Mouse (Mus musculus): ENCODE measurements around the gene Gm20388. TPM values are rescaled to one million over a fixed set of nuclear protein-coding genes. Genes with fewer than 3 reads are reported as not detected.
A peak's percentile ranks its signal among the peaks of the same experiment; 100 is the strongest.

The Gm20388 gene
- polyA plus RNA-seq, 1 experiment from 2014 or later = not detected

DNA sequence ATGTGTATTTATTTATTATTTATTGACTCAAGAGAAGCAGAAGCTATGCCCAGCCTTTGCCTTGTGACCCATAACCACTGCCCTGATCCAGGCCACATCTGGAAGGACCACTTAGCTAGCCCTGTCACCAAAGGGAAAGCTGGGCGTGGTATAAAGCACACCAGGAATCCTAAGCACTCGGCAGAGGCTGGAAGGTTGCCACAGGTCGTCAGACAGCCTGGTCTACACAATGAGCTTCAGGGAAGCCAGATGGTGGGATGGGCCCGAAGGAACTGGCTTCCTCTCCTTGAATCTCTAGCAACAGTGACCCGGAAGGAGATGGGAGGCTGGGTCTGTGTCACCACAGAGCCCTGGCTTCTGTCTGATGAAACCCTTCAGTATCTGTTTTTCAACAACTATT is 2513.0 kb downstream of the Gm20388 start:
- no peak overlapping the region for H3K9ac ChIP-seq (ENCODE audit: low read depth, low read length)
- H3K27ac ChIP-seq (ENCODE audit: low read depth, low read length) = no peak overlapping the region
- WGBS = 47% methylated on average over 5 of the region's 5 CpGs
- no peaks in the 10 kb centered on the region for H3K4me1 ChIP-seq (ENCODE audit: control insufficient read depth, insufficient read depth, low read length)
- ATAC-seq (ENCODE audit: low FRiP score, low TSS enrichment) = 0 out of 2 replicates have a peak, but pooled peaks have one; percentile 21
- no peak overlapping the region for H3K4me2 ChIP-seq (replicated peaks; ENCODE audit: low read depth, low read length)
- H3K36me3 ChIP-seq (ENCODE audit: control insufficient read depth, insufficient read depth, low read length) = peaks cover 8% of the 10 kb centered on the region
- H3K4me3 ChIP-seq (ENCODE audit: low read length) = no peak overlapping the region
- no peaks in the 10 kb centered on the region for H3K9me3 ChIP-seq (ENCODE audit: control insufficient read depth, low read length)
- H3K27me3 ChIP-seq (ENCODE audit: control insufficient read depth, insufficient read depth, low read length) = no peaks in the 10 kb centered on the region

DNA sequence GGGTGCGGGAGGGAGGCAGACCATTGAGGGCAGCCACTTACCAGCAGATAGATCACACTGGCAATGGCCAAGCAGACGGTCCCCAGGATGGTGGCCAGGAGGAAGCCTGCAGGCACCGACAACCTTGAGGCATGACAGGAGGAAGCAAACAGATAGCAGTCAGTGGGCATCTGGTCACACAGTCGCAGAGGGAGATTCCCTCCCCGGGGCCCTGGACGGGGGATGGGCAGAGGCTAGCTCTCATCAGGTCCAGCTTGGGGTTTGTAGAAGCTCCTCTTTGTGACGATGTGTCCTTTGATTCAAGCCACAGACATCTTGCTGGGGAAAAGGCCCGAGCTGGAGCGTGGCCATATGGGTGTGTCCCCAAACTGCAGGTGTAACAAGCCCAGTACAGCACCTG is 2515.5 kb downstream of the Gm20388 start:
- no peaks in the 10 kb centered on the region for H3K4me1 ChIP-seq (ENCODE audit: control insufficient read depth, insufficient read depth, low read length)
- no peaks in the 10 kb centered on the region for H3K9me3 ChIP-seq (ENCODE audit: control insufficient read depth, low read length)
- no peak overlapping the region for H3K9ac ChIP-seq (ENCODE audit: low read depth, low read length)
- H3K27ac ChIP-seq (ENCODE audit: low read depth, low read length) = no peak overlapping the region
- no peak overlapping the region for H3K4me3 ChIP-seq (ENCODE audit: low read length)
- 86% methylated on average over 9 of the region's 9 CpGs for WGBS
- peaks cover 3% of the 10 kb centered on the region; the same call in 1 of the 2 replicates for H3K36me3 ChIP-seq (ENCODE audit: control insufficient read depth, insufficient read depth, low read length)
- no peaks in the 10 kb centered on the region for H3K27me3 ChIP-seq (ENCODE audit: control insufficient read depth, insufficient read depth, low read length)
- no peak overlapping the region for H3K4me2 ChIP-seq (replicated peaks; ENCODE audit: low read depth, low read length)
- no peak for ATAC-seq (ENCODE audit: low FRiP score, low TSS enrichment)

DNA sequence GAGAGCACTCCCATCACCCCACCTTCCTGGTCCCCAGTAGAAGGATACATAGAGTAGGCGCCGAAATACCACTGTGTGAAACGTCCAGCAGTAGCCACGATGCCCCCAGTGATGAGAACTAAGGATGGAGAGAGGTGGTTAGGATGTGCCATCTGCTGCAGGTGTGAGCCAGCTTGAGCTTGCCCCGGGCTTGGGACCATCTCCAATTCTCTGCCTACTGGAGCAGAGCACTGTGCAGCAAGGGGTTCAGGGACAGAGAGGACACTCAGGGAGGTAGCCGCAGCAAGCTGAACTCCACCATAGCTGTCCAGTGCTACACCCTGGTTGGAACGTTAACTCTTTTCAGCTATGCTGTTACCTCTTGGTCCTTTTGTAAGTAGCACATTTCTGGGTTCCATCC is 2517.0 kb downstream of the Gm20388 start:
- Histone ChIP-seq H3K36me3 (ENCODE audit: control insufficient read depth, insufficient read depth, low read length) (peaks cover 3% of the 10 kb centered on the region; the same call in 1 of the 2 replicates), H3K9me3 (ENCODE audit: control insufficient read depth, low read length) (no peaks in the 10 kb centered on the region), H3K4me3 (ENCODE audit: low read length) (no peak overlapping the region), H3K27ac (ENCODE audit: low read depth, low read length) (no peak overlapping the region), H3K9ac (ENCODE audit: low read depth, low read length) (no peak overlapping the region), H3K27me3 (ENCODE audit: control insufficient read depth, insufficient read depth, low read length) (no peaks in the 10 kb centered on the region), H3K4me2 (replicated peaks; ENCODE audit: low read depth, low read length) (no peak overlapping the region), H3K4me1 (ENCODE audit: control insufficient read depth, insufficient read depth, low read length) (peaks cover 9% of the 10 kb centered on the region)
- 87% methylated on average over 7 of the region's 7 CpGs for whole genome bisulfite sequencing
- ATAC-seq (ENCODE audit: low FRiP score, low TSS enrichment) = no peak

DNA sequence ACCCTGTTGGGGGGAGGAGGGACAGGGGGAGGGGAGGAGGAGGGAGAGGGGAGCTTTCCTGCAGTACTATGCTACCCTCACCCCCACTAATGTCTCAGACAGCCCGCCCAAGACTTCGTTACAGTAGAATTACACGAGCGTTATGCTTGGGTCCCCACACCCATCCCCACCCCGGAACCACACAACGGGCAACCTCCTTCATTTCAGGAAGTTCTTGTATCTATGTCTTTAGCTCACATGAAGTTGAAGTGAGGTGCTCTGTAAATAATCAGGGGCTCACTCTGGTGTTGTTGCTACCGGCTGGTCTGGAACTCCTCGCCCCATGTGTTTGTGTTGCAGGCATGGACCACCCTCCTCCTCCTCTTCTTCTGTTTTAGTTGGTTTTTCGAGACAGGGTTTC is 2517.5 kb downstream of the Gm20388 start:
- Histone ChIP-seq H3K9ac (ENCODE audit: low read depth, low read length) (no peak overlapping the region), H3K4me2 (replicated peaks; ENCODE audit: low read depth, low read length) (no peak overlapping the region), H3K36me3 (ENCODE audit: control insufficient read depth, insufficient read depth, low read length) (peaks cover 3% of the 10 kb centered on the region; the same call in 1 of the 2 replicates), H3K27ac (ENCODE audit: low read depth, low read length) (no peak overlapping the region), H3K4me3 (ENCODE audit: low read length) (no peak overlapping the region), H3K9me3 (ENCODE audit: control insufficient read depth, low read length) (no peaks in the 10 kb centered on the region), H3K4me1 (ENCODE audit: control insufficient read depth, insufficient read depth, low read length) (peaks cover 15% of the 10 kb centered on the region), H3K27me3 (ENCODE audit: control insufficient read depth, insufficient read depth, low read length) (no peaks in the 10 kb centered on the region)
- WGBS = 84% methylated on average over 9 of the region's 9 CpGs
- ATAC-seq (ENCODE audit: low FRiP score, low TSS enrichment) = no peak

DNA sequence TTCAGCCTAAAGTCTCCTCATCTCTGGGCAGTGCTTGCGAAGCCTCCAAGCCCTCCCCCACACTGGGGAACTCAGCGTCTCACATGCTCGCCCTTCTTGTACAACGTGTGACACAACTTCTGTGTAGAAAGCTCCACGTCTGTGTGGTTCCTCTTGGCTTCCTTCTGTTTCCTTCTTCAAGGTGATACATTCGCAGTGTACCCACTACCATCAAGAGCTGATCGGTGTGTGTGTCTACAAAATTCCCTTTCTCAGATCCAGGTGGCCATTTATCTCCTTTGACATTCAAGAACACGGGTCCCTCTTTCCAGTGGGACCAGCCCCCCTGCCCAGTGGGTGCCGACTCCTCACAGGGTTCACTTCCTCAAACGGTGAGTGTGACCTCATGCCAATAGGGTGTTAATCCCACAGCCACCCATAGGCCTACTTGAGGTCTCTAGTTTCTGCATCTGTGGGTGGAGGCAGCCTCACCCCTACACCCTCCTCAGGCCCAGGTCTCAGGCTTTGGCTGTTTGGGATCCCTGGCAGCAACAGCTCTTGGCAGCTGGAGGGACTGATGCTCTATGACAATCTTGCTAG is 2519.5 kb downstream of the Gm20388 start:
- no peak for ATAC-seq (ENCODE audit: low FRiP score, low TSS enrichment)
- Histone ChIP-seq H3K9me3 (ENCODE audit: control insufficient read depth, low read length) (no peaks in the 10 kb centered on the region), H3K4me3 (ENCODE audit: low read length) (no peak overlapping the region), H3K9ac (ENCODE audit: low read depth, low read length) (no peak overlapping the region), H3K27me3 (ENCODE audit: control insufficient read depth, insufficient read depth, low read length) (no peaks in the 10 kb centered on the region), H3K27ac (ENCODE audit: low read depth, low read length) (peak overlapping the region; percentile 8; the same call in 1 of the 2 replicates), H3K36me3 (ENCODE audit: control insufficient read depth, insufficient read depth, low read length) (peaks cover 12% of the 10 kb centered on the region), H3K4me2 (replicated peaks; ENCODE audit: low read depth, low read length) (no peak overlapping the region), H3K4me1 (ENCODE audit: control insufficient read depth, insufficient read depth, low read length) (peaks cover 18% of the 10 kb centered on the region)
- 79% methylated on average over 10 of the region's 10 CpGs for WGBS

DNA sequence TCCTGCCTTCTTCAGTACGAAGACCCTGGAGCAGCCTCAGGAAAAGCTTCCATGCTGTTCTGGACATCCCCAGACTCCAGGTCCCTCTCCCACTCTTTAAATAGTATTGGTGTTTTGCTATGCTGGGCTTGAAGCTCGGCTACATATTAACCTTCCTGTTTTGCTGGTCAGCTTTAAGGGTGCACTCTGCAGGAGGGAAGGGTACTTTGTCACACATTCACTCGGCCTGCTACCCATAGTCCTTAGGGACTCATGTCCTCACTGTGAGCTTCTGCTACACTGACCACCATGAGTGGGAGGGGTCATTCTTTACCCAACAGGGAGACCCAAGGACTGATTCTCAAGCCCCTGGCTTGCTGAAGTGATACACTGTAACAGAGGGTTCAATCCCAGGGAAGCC is 2520.0 kb downstream of the Gm20388 start:
- 74% methylated on average over 3 of the region's 3 CpGs for WGBS
- H3K27ac ChIP-seq (ENCODE audit: low read depth, low read length) = peak overlapping the region; percentile 8; the same call in 1 of the 2 replicates
- ATAC-seq (ENCODE audit: low FRiP score, low TSS enrichment) = no peak

DNA sequence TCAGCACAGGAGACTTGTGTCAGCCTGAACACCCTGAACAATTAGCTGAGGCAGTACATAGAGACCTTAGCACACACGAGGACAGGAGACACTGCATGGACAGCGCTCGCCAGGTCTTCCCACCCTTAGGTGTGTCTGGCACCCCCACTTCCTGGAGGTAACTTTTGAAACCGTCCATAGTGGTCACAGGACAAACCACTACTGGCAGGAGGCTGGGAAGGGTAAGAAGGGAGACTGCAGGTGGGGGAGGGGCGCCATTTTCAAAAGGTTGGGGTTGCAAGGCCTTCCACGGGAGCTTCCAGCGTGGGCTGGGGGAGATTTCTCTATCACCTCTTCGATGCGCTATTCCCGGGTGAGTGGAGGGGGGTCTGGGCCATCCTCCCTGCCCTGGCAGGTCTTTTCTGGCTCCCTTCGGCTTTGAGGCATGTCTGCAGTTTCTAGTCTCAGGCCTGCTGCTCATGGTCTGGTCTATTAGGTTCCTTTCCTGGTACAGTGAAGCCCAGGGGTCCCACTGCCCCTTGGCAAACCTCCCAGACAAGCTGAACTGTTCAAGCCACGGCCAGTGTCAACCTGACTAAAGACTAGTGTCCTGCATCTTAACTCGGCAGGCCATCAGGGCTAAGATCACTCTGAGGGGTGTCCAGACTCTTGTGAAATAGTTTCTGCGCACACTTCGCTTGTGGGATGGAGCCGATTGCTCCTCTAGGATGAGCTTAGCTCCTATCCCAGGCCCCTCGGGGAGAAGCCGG is 2521.2 kb downstream of the Gm20388 start:
- Histone ChIP-seq H3K9ac (ENCODE audit: low read depth, low read length) (peak overlapping the region; percentile 75), H3K4me1 (ENCODE audit: control insufficient read depth, insufficient read depth, low read length) (peaks cover 20% of the 10 kb centered on the region), H3K27me3 (ENCODE audit: control insufficient read depth, insufficient read depth, low read length) (no peaks in the 10 kb centered on the region), H3K4me3 (ENCODE audit: low read length) (peak overlapping the region; percentile 59), H3K4me2 (replicated peaks; ENCODE audit: low read depth, low read length) (peak overlapping the region; percentile 90), H3K36me3 (ENCODE audit: control insufficient read depth, insufficient read depth, low read length) (peaks cover 25% of the 10 kb centered on the region), H3K9me3 (ENCODE audit: control insufficient read depth, low read length) (no peaks in the 10 kb centered on the region), H3K27ac (ENCODE audit: low read depth, low read length) (peak overlapping the region; percentile 65; the same call in 1 of the 2 replicates)
- 31% methylated on average over 18 of the region's 18 CpGs for WGBS
- ATAC-seq (ENCODE audit: low FRiP score, low TSS enrichment) = peak; percentile 1; the same call in 1 of the 2 replicates

More for the DNA sequence above, 2520.0 kb downstream of the Gm20388 start:
- Histone ChIP-seq H3K27me3 (ENCODE audit: control insufficient read depth, insufficient read depth, low read length) (no peaks in the 10 kb centered on the region), H3K4me2 (replicated peaks; ENCODE audit: low read depth, low read length) (no peak overlapping the region), H3K9me3 (ENCODE audit: control insufficient read depth, low read length) (no peaks in the 10 kb centered on the region), H3K9ac (ENCODE audit: low read depth, low read length) (no peak overlapping the region), H3K4me3 (ENCODE audit: low read length) (no peak overlapping the region), H3K4me1 (ENCODE audit: control insufficient read depth, insufficient read depth, low read length) (peaks cover 18% of the 10 kb centered on the region), H3K36me3 (ENCODE audit: control insufficient read depth, insufficient read depth, low read length) (peaks cover 15% of the 10 kb centered on the region)

DNA sequence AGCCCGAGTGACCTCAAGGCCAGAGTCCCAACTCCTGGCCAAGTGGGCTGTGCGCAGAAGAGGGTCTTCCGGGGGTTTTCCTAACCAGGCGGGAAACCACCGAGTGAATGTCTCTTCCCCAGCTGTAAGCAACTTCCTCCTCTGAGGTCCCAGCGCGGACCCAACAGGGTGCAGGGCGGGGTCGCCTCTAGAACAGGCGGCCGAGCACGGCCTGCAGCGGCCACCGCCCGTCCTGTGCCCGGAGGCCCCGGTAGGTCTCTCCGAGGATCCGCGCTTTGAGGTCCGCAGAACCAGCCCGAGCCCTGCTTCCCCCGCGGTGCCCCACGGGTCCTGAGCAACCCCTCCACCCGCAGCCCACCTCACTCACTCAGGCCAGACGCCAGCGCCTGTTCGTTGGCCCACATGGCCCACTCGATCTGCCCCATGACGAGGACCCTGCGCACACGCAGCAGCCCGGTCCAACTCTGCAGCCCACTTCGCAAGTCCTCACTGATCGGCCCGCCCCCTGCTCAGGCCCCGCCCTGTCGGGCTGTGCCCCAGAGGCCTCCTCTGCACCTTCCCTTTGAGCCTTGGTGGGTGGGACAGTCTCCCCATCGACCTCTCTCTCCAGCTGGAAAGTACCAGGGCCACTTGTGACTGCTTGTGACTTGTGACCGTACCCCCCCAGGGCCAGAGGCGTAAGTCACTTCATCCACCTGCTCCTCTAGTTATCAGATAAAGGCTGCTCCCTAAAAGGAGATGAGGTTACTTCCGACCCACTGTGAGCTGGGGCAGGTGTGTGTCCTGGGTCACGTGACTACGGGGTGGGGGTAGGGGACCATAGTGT is 2522.0 kb downstream of the Gm20388 start, which contains the start of gene Cyba:
Cyba (minus strand) TSS at position 488 of the 826 bp plus-strand sequence.
- Histone ChIP-seq H3K36me3 (ENCODE audit: control insufficient read depth, insufficient read depth, low read length) (peaks cover 30% of the 10 kb centered on the region), H3K4me2 (replicated peaks; ENCODE audit: low read depth, low read length) (peak within 1 kb of the TSS; percentile 90), H3K4me3 (ENCODE audit: low read length) (peak within 1 kb of the TSS; percentile 59), H3K27ac (ENCODE audit: low read depth, low read length) (peak within 1 kb of the TSS; percentile 65), H3K9ac (ENCODE audit: low read depth, low read length) (peak within 1 kb of the TSS; percentile 75), H3K9me3 (ENCODE audit: control insufficient read depth, low read length) (no peaks in the 10 kb centered on the region), H3K4me1 (ENCODE audit: control insufficient read depth, insufficient read depth, low read length) (peaks cover 20% of the 10 kb centered on the region), H3K27me3 (ENCODE audit: control insufficient read depth, insufficient read depth, low read length) (no peaks in the 10 kb centered on the region)
- ATAC-seq (ENCODE audit: low FRiP score, low TSS enrichment) = peak; percentile 84
- WGBS = 4% methylated on average over 45 of the region's 45 CpGs
